Mouse (Mus musculus) limb, embryonic 13.5 days (tissue): ENCODE data around the gene Taf1c. TPM values are rescaled to one million over a fixed set of nuclear protein-coding genes. Genes with fewer than 3 reads are reported as not detected.

Experiments used
- polyA plus RNA-seq: library from polyadenylated mRNA; unstranded; fragments of >200 nt; fragmentation: Nextera tagmentation; extraction: Ambion mirVana; gene quantifications from 2 replicates; pipeline ENCODE4 v1.2.1, GENCODE M21; 2015

The Taf1c gene
- polyA plus RNA-seq, 1 experiment from 2014 or later = 13.8 TPM

Other genes with a start within 250 kb of the Taf1c start
- gene Mlycd, start 210.3 kb downstream of the Taf1c start, polyA plus RNA-seq = 9.6 and 11.4 TPM in 2 replicates
- 0.73 and 0.76 TPM in 2 replicates for gene Osgin1, start 171.1 kb downstream of the Taf1c start, polyA plus RNA-seq
- gene Necab2, start 158.5 kb downstream of the Taf1c start, polyA plus RNA-seq = 3.1 and 3.5 TPM in 2 replicates
- 0.29 TPM in 1 of 2 replicates, not detected in the other for gene Slc38a8, start 103.5 kb downstream of the Taf1c start, polyA plus RNA-seq
- gene Mbtps1, start 46.5 kb downstream of the Taf1c start, polyA plus RNA-seq = 139 and 142 TPM in 2 replicates
- gene Hsdl1, start 30.0 kb downstream of the Taf1c start, polyA plus RNA-seq = 31.0 and 32.3 TPM in 2 replicates
- gene Dnaaf1, start 30.0 kb downstream of the Taf1c start, polyA plus RNA-seq = 0.11 TPM in 1 of 2 replicates, not detected in the other
- gene Adad2, start 7.5 kb upstream of the Taf1c start, polyA plus RNA-seq = 0.19 and 0.38 TPM in 2 replicates
- gene Kcng4, start 30.5 kb upstream of the Taf1c start, polyA plus RNA-seq = 0.06 TPM in 1 of 2 replicates, not detected in the other
- 0.20 and 0.24 TPM in 2 replicates for gene Wfdc1, start 61.1 kb upstream of the Taf1c start, polyA plus RNA-seq
- 2.0 and 2.6 TPM in 2 replicates for gene Atp2c2, start 94.8 kb upstream of the Taf1c start, polyA plus RNA-seq
- 10.3 and 10.7 TPM in 2 replicates for gene Tldc1, start 173.2 kb upstream of the Taf1c start, polyA plus RNA-seq
- 64.0 and 67.8 TPM in 2 replicates for gene Cotl1, start 235.3 kb upstream of the Taf1c start, polyA plus RNA-seq